Mouse (Mus musculus): ENCODE data around the gene Cntnap2. TPM values are rescaled to one million over a fixed set of nuclear protein-coding genes. Genes with fewer than 3 reads are reported as not detected.

The Cntnap2 gene
- polyA plus RNA-seq, 1 experiment from 2014 or later, result not detected

GRCm38 (mm10) chr6:47269455-47269854, 2210.3 kb downstream of the Cntnap2 start:
- Histone ChIP-seq H3K9me3 (ENCODE audit: low read length) (no peaks in the 10 kb centered on the region), H3K4me2 (ENCODE audit: low read depth, low read length) (no peak overlapping the region), H3K36me3 (replicated peaks; ENCODE audit: insufficient read depth, low read length) (no peaks in the 10 kb centered on the region), H3K4me1 (ENCODE audit: insufficient read depth) (no peaks in the 10 kb centered on the region), H3K27me3 (ENCODE audit: insufficient read depth, low read length) (no peaks in the 10 kb centered on the region), H3K9ac (replicated peaks) (no peak overlapping the region), H3K4me3 (ENCODE audit: low read depth, low read length) (no peak overlapping the region), H3K27ac (ENCODE audit: low read depth) (no peak overlapping the region)
- DNase-seq, result no peak
- no peak for TF ChIP-seq EP300 (IDR thresholded peaks at IDR 0.05; ENCODE audit: low read depth)
- no peak for TF ChIP-seq CTCF (IDR thresholded peaks at IDR 0.05; ENCODE audit: low read depth)
- no peak for ATAC-seq
- WGBS (ENCODE audit: insufficient replicate concordance), result 63% methylated on average over 3 of the region's 3 CpGs

- DNase-seq (no peak), ATAC-seq (no peak)
- WGBS (ENCODE audit: insufficient replicate concordance), result 53% methylated on average over 3 of the region's 3 CpGs
- no peaks in the 10 kb centered on the region for H3K36me3 ChIP-seq (replicated peaks; ENCODE audit: insufficient read depth, low read length)
- no peak overlapping the region for H3K27ac ChIP-seq (ENCODE audit: low read depth)
- H3K4me3 ChIP-seq (ENCODE audit: low read depth, low read length), result no peak overlapping the region
- no peaks in the 10 kb centered on the region for H3K27me3 ChIP-seq (ENCODE audit: insufficient read depth, low read length)
- H3K9ac ChIP-seq (replicated peaks), result no peak overlapping the region
- H3K4me1 ChIP-seq (ENCODE audit: insufficient read depth), result no peaks in the 10 kb centered on the region
- no peaks in the 10 kb centered on the region for H3K9me3 ChIP-seq (ENCODE audit: low read length)
- TF ChIP-seq EP300 (IDR thresholded peaks at IDR 0.05; ENCODE audit: low read depth) (no peak), CTCF (IDR thresholded peaks at IDR 0.05; ENCODE audit: low read depth) (no peak)
- no peak overlapping the region for H3K4me2 ChIP-seq (ENCODE audit: low read depth, low read length)
Measured at GRCm38 (mm10) chr6:47271576-47271975, 2212.4 kb downstream of the Cntnap2 start.

- Histone ChIP-seq H3K36me3 (replicated peaks; ENCODE audit: insufficient read depth, low read length) (no peaks in the 10 kb centered on the region), H3K4me3 (ENCODE audit: low read depth, low read length) (no peak overlapping the region), H3K4me1 (ENCODE audit: insufficient read depth) (no peaks in the 10 kb centered on the region), H3K9me3 (ENCODE audit: low read length) (no peaks in the 10 kb centered on the region), H3K27me3 (ENCODE audit: insufficient read depth, low read length) (no peaks in the 10 kb centered on the region), H3K9ac (replicated peaks) (no peak overlapping the region), H3K4me2 (ENCODE audit: low read depth, low read length) (no peak overlapping the region), H3K27ac (ENCODE audit: low read depth) (no peak overlapping the region)
- DNase-seq (no peak), ATAC-seq (no peak)
- WGBS (ENCODE audit: insufficient replicate concordance), result 71% methylated on average over 8 of the region's 8 CpGs
- TF ChIP-seq CTCF (IDR thresholded peaks at IDR 0.05; ENCODE audit: low read depth), result no peak
- TF ChIP-seq EP300 (IDR thresholded peaks at IDR 0.05; ENCODE audit: low read depth), result no peak
Measured at GRCm38 (mm10) chr6:47272606-47273575, 2213.7 kb downstream of the Cntnap2 start.

GRCm38 (mm10) chr6:47275065-47275464, 2215.9 kb downstream of the Cntnap2 start:
- no peak for TF ChIP-seq CTCF (IDR thresholded peaks at IDR 0.05; ENCODE audit: low read depth)
- no peak for TF ChIP-seq EP300 (IDR thresholded peaks at IDR 0.05; ENCODE audit: low read depth)
- Histone ChIP-seq H3K4me3 (ENCODE audit: low read depth, low read length) (no peak overlapping the region), H3K4me1 (ENCODE audit: insufficient read depth) (no peaks in the 10 kb centered on the region), H3K4me2 (ENCODE audit: low read depth, low read length) (no peak overlapping the region), H3K27ac (ENCODE audit: low read depth) (no peak overlapping the region), H3K36me3 (replicated peaks; ENCODE audit: insufficient read depth, low read length) (no peaks in the 10 kb centered on the region), H3K27me3 (ENCODE audit: insufficient read depth, low read length) (no peaks in the 10 kb centered on the region), H3K9ac (replicated peaks) (no peak overlapping the region), H3K9me3 (ENCODE audit: low read length) (no peaks in the 10 kb centered on the region)
- no peak for DNase-seq
- WGBS (ENCODE audit: insufficient replicate concordance), result 77% methylated on average over 2 of the region's 2 CpGs
- no peak for ATAC-seq

GRCm38 (mm10) chr6:47279183-47279582, 2220.0 kb downstream of the Cntnap2 start:
- Histone ChIP-seq H3K36me3 (replicated peaks; ENCODE audit: insufficient read depth, low read length) (no peaks in the 10 kb centered on the region), H3K9ac (replicated peaks) (no peak overlapping the region), H3K4me2 (ENCODE audit: low read depth, low read length) (no peak overlapping the region), H3K27ac (ENCODE audit: low read depth) (no peak overlapping the region), H3K9me3 (ENCODE audit: low read length) (no peaks in the 10 kb centered on the region), H3K4me3 (ENCODE audit: low read depth, low read length) (no peak overlapping the region), H3K4me1 (ENCODE audit: insufficient read depth) (no peaks in the 10 kb centered on the region), H3K27me3 (ENCODE audit: insufficient read depth, low read length) (no peaks in the 10 kb centered on the region)
- TF ChIP-seq EP300 (IDR thresholded peaks at IDR 0.05; ENCODE audit: low read depth) (no peak), CTCF (IDR thresholded peaks at IDR 0.05; ENCODE audit: low read depth) (no peak)
- ATAC-seq, result no peak
- no peak for DNase-seq
- WGBS (ENCODE audit: insufficient replicate concordance), result 39% methylated on average over 1 of the region's 1 CpGs

GRCm38 (mm10) chr6:47281584-47281983, 2222.4 kb downstream of the Cntnap2 start:
- no peak for DNase-seq
- Histone ChIP-seq H3K36me3 (replicated peaks; ENCODE audit: insufficient read depth, low read length) (no peaks in the 10 kb centered on the region), H3K9ac (replicated peaks) (no peak overlapping the region), H3K4me3 (ENCODE audit: low read depth, low read length) (no peak overlapping the region), H3K4me2 (ENCODE audit: low read depth, low read length) (no peak overlapping the region), H3K27ac (ENCODE audit: low read depth) (no peak overlapping the region), H3K4me1 (ENCODE audit: insufficient read depth) (no peaks in the 10 kb centered on the region), H3K9me3 (ENCODE audit: low read length) (no peaks in the 10 kb centered on the region), H3K27me3 (ENCODE audit: insufficient read depth, low read length) (no peaks in the 10 kb centered on the region)
- no peak for ATAC-seq
- TF ChIP-seq EP300 (IDR thresholded peaks at IDR 0.05; ENCODE audit: low read depth) (no peak), CTCF (IDR thresholded peaks at IDR 0.05; ENCODE audit: low read depth) (no peak)

All from liver, postnatal 0 days (tissue).